Mouse (Mus musculus) embryonic fibroblast, embryonic 13.5 days (primary cell): Measurements from ENCODE around the gene Cab39l.

Experiments
- CTCF ChIP-seq: IDR thresholded peaks from 2 replicates; pipeline ENCODE4 v1.5.1; 2011; ENCODE audit warnings: mild to moderate bottlenecking, control low read depth, low read length, moderate library complexity, borderline replicate concordance; ENCODE audit not compliant: insufficient read depth
- POLR2A ChIP-seq: IDR thresholded peaks from 2 replicates; pipeline ENCODE4 v1.6.1; 2011; ENCODE audit warnings: low read depth, mild to moderate bottlenecking, control low read depth, low read length, moderate library complexity

- TF ChIP-seq CTCF (no peak), POLR2A (no peak)
Observed at GRCm38 (mm10) chr14:59435206-59435605, 5.6 kb upstream of the Cab39l start.
